Mouse (Mus musculus) right cerebral cortex, adult 2 months (tissue): ENCODE measurements around the gene 9930022D16Rik.

ENCODE experiments used
- DNase-seq, 2 experiments: peaks; one replicate each; pipeline ENCODE4 v3.0.0; 2021 to 2022; ENCODE audit warnings: low spot score in 2 of 2

Gene 9930022D16Rik

DNA sequence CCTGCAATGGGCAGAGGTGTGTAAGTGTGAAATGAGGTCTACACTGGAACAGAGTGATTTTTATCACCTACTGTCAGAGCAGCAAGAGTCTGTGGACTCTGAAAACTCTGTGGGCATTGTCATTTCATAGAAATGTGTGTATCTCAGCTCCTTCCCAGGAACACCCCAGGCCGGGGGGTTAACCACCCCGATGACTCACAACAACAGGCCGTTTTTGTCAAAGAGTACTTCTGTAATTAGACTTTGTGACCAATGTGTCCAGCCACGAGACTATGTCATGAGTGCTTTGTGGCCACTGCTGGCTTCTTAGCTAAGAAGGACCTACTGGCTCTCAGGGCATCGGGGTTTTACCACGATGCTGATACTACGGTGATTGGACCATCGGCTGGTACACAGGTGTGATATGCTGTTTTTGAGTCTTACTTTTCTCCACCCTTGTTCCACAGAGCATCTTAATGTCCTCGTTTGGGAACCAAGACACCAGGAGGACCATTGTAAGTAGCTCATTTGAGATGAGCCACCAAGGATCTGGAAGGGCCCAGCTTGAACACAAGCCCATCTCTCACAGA, 3.8 kb downstream of the 9930022D16Rik start:
- no peak for DNase-seq

DNA sequence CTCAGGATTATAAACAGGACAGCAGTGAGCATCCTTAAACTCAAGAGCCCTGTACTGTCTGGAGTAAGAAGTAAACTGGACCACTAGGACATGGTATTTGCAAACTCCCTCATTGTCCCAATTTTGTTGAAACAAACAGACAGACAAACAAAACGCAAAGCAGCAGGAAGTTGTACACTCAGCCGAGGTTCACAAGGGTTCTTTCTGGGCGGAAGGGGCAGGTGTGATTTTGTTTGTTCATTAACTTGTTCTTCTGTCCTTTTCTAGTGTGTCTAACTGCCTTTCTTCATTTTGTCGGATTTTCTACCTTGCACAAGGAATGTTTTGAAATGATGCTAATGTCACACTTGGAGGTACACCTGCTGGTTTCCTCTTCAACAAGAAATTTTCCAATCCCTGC, 5.7 kb downstream of the 9930022D16Rik start:
- no peak for DNase-seq

DNA sequence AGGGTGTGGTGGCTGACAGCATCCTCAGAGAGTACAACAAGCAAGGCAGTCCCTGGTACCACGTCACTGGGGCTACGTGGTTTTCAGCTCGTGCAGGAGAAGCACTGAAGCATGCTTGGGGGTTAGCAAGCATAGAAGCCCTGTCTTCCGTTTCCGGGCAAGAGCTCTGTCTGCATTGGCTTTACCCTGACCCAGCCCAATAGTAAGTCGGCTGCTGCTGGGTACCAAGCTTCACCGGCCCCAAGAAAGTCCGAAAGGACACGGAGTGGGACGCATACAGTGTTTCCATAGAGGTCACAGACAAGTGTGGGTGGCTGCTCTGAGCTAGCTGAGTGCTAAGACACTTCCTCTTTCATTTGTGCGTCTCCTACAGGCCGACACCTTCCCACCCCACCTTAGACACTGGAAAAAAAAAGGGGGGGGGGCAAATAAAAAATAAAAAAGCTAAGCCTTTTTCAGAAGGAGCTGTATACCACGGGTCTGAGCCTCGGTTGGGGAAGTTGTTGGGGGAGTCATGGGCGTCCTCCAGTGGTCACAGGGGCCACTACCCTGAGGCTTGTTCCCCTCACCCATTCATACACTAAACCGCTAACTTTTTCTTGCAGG, 6.3 kb downstream of the 9930022D16Rik start:
- no peak for DNase-seq

DNA sequence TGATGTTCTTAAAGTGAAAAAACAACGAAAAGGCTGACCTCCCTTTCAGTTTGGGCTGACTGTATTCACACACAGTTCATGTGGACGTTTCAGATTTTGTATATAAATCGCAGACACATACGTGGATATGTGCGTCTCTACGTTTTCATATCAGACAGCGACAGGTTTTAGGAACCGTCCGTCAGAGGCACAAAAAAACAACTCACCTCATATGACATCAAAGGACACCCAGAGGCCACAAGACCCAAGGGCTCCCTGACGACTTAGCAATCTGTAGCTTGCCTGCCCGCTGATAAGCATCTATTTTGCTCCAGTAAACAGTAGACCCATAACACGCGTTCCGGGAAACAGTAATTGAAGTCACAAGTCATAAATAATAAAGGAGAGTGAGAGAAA, 6.8 kb downstream of the 9930022D16Rik start:
- DNase-seq, result no peak

DNA sequence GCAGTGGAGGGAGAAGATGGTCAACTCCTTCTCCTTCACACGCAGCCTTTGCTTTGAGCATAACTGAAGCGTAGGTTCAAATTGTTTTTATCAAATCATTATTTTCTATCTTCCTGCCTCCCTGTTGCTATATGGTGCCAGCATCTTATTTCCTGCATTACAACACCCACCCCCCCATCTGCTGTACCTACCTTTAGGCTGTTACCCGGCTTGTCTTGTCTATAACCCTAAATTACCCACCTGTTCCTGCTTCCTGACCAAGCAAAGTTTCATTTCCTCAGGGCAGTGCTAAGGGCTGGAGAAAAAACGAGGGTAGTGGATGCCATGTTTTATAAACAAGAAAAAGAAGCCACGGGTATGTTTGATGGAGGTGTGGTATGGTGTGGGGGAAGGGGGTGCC, 7.5 kb downstream of the 9930022D16Rik start:
- DNase-seq, result no peak

DNA sequence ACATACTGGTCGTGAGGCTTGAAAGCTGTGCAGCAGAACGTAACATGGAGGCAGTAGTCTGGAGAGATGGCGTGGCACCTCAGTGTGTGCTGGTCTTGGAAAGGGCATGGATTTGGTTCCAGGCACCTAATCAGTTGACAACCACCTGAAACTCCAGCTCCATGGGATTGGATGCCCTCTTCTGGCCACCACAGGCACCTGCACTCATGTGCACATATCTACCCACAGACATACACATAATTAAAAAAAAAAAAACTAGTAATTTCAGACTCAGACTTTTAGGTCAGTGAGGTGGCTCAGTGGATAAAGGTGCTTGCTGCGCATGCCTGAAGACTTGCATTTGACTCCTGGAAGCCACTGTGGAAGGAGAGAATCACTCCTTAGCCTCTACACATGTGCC, 8.5 kb downstream of the 9930022D16Rik start:
- no peak for DNase-seq

DNA sequence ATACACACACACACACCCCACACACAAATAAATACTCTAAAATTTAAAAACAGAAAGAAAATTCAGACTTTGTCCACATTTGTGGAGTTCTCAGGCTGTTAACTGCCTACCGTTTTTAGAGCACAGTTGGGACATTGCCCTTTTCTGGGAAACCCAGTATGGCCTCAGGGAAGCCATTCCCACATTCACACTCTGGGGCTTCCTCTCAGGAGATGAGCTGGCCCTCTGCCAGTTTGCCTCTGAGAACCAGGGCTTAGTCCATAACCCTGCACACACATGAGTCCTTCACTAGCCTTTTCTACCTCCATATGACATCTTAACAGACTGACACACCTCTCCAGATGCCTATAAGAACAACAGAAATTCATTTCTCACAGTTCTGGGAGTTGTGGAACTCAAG, 9.6 kb downstream of the 9930022D16Rik start:
- no peak for DNase-seq

DNA sequence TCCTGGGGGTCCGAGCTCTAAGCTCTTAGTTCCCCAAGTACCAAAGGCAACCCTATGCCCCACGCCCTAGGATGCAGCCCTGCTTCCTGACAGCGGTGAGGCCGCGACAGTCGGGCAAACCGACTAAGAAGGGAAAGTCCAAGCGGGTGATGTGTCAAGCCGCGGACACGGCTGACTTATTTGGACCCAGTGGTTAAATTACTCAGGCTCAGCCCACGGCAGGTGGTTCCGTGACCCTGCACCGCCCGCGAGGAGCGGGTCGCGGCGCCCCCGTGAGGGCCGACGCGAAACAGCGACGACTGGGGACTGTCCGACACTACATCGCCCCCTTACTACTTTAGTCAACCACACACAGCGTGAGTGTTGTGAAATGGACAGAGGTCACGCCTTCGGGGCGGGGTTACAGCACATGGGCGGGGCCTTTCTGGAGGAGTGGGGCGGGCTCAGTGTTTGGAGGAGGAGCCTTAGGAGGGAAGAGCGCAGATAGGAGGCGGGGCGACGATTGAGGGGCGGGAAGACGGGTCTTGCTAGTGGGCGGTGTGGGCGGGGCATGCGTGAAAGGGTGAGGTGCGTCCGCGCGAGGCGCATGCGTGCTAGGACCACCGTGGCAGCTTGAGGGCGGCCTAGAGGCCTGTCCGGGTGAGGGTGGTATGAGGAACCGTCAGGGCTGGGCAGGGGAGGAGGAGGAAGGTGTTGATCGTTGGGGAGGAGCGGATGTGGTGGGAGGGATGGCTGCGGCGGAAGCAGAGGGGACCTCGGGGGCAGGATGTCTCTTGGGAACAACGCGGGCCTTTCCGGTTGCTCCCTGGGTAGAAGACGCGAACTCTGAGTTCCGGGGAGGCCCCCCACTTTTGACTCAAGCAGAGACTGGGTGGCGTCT, 11.9 kb downstream of the 9930022D16Rik start, which contains the start of gene Amz2:
TSS of gene Amz2 (plus strand) at position 555 of the 880 bp plus-strand sequence.
- peak; percentile 95 to 96 for DNase-seq

DNA sequence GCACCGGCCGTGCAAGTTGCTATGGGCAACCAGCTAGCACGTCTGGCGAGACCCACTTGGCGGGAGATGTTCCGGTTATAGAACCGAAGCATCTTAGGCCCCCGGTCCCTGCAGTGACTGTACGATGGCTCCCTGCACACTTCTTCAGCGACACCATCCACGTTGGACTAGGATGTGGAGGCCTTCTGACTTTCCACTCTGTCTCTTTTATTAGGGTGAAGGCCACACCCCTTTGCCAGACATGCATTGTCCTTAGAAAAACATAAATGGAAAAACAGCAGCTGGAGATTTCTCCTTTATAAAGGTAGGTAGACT, 12.5 kb downstream of the 9930022D16Rik start:
- DNase-seq, result no peak

DNA sequence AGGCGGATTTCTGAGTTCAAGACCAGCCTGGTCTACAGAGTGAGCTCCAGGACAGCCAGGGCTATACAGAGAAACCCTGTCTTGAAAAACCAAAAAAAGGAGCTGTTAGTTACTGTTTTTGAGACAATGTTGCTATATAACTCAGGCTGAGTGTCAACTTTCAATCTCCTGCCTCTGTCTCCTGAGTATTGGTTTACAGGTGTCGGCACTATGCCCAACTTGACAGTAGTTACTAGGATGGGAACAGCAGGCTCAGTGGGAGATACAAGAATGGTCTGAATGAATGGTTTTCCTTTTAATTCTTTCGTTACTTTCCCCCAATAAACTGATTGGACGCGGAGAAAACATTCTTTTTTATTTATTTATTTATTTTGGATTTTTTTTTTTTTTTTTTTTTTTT, 13.6 kb downstream of the 9930022D16Rik start:
- DNase-seq, result no peak

DNA sequence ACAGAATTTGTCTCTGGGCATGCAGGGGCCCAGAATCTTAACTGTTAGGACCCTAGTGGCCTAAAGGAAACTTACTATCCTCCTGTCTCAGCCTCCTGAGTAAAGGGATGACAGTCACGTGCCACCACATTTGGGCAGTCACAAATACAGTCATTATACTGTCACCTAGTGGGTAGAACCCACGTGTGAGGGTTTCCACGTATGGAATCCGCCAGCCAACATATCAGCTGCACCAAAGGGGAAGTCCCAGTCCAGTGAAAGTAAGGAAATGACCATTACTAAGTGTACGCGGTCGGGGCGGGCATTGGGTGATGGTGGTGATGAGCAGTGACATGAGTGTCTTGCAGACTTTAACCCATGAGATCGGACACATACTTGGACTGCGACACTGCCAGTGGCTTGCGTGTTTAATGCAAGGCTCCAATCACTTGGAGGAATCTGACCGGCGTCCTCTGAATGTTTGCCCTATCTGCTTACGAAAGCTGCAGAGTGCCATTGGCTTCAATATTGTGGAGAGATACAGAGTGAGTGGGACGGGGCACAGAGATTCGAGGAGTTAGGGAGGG, 20.6 kb downstream of the 9930022D16Rik start:
- no peak for DNase-seq

DNA sequence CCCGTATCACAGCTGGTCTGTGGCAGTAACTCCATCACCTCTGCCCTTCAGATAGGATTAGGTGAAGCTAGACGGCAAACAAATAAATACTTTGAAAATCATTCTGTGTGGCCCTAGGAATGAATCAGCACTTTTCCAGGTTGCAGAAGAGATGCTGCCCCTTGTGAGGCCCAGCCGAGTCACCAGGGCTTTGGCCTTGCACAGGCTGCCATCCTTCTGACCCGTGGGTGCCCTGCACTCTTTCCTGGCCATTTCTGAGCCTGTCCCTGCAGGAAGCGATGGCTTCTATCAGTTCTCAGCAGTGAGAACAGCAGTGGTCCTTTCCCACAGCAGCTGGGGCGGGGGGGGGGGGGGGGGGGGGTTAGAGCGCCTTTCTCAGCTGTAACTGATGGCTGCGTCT, 23.2 kb downstream of the 9930022D16Rik start:
- DNase-seq, result no peak

DNA sequence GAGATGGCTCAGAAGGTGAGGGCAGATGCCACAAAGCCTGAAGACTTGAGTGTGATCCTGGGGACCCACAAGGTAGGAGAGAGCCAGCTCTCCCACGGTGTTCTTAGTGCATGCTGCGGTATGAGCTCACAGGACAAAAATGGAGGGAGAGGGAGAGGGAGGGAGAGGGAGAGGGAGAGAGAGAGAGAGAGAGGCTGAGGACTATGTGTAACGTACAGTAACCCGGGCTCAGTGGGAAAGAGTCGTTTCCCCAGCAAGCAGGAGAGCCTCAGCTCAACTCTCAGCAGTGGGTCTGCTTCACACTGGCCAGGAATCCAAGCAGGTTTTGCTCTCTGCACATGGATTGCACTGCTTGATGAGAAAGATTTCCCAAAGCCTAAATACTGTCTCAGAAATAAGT, 25.5 kb downstream of the 9930022D16Rik start:
- DNase-seq, result no peak

DNA sequence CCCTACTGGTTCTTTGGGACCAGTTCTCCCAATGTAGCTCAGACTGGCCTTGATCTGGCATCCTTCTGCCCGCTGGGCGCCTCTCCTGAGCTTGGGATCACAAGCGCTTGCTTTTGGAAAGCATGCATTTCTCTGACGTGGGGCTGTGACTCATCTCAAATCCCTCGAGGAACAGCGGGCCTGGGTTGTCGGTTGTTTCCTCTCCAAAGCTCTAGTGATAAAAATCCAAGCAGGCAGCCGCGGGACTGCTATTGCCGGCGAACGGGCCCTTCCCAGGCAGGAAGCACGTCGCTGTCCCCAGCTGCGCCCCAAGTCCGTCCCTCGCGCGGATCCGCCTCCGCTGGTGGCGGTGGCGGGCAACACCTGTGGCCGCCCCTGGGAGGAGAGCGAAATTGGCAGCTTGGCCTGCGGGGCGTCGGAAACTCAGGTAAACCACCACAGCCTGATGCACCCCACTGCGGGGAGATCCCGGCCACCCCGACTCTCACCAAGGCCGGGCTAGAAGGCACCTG, 26.2 kb downstream of the 9930022D16Rik start:
- DNase-seq, result peak; percentile 54 to 67

DNA sequence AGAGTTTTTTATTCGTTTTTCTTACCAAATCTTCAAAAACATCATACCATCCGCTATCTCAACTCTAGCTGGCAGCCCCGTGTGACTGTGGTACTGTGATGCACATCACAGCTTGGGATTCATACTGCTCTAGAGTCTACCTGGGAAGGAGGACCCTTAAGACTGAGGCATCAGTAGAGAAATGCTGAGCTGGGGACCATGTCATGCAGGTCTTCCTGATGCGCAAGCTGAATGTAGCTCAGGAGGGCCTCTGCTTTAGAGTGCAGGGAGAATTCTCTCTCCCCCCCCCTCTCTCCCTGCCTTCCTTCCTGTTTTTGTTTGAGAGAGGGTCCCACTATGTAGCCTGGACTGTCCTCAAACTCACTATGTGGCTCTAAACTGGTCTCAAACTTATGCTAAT, 26.9 kb downstream of the 9930022D16Rik start:
- no peak for DNase-seq

DNA sequence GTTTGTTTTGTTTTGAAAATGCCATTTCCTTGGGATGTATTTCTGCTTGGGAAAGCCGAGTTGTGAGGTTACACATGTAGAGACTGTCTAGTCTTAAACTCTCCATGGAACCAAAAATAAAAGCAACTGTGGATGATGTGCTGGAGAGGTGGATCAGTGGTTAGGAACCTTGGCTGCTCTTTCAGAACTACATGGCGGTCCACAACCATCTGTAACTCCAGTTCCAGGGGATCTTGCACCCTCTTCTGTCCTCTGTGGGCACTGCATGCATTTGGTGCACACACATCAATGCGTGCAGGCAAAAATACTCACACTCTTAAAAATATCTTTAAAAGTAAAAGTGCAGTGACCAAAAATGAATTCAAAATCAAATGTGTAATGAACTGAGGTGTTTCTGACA, 27.4 kb downstream of the 9930022D16Rik start:
- DNase-seq, result no peak

DNA sequence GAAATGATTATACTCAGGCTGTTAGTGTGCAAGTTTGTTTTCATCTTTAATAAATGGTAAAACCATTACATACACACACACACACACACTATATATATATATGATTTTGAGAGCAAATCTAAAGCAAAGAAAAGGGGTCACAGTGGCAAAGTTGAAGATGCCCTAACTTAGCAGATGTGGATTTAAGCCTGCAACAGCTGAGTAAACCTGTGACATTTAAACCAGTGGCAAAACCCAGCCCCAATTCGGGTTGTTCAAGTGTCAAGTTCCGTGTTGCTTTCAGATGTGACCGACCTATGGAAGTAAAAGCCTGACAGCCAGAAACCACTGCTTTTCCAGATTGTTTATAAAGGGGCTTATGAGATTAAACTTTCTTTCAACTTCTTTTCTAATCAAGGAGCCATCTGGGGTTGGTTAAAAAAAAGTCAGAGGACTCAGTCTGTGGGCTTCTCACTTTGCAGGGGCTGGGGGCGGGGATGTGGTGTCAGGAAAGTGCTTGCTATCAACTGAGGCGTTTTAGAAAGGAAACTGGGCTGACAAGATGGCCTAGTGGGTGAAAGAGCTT, 28.5 kb downstream of the 9930022D16Rik start:
- DNase-seq, result no peak

DNA sequence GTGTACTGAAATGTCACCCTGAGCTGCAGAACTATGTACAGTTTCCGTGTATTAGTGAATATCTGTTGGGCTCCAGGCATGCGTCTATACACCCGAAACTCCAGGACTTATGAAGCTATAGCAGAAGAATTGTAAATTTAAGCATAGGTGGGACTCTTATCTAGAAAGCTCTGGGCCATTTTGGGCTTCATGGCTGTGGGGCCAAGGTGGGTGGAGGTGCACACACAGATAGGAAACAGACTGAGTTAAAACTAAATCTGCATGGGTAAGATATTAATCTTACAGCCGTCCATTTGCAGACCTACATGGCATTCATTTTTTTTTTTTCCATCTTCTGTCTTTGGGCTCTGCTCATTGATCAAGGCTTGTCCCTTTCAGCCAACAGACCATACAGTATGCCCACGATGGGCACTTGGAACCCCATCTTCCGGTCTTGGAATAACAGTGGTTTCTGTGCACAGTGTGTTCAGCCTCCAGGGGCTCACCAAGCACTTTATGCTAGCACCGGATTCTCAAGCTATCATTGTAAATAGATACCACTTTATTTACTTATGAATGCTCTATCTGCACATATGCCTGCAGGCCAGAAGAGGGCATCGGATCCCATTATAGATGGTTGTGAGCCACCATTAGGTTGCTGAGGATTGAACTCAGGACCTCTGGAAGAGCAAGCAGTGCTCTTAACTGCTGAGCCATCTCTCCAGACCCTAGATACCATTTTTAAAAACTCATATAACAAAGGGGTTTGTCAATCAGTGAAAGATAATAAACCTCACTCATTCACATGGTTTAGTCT, 29.9 kb downstream of the 9930022D16Rik start:
- DNase-seq, result no peak

DNA sequence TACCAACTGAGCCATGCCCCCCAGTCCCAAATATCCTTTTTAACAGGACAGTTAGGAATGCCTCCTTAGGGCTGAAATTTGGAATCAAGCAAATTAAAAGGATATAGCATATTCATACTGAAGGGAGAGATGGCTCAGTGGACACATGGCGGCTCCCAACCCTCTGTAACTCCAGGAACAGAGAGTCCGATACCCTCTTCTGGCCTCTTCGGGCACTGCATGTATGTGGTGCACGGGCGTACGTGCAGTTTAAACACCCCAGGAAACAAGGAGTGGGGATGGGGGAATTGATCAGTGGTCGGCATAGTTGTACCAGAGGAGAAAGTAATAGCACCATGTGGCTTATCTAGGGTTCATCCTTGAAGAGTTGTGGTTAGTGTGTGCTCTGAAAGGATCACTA, 30.9 kb downstream of the 9930022D16Rik start:
- no peak for DNase-seq

DNA sequence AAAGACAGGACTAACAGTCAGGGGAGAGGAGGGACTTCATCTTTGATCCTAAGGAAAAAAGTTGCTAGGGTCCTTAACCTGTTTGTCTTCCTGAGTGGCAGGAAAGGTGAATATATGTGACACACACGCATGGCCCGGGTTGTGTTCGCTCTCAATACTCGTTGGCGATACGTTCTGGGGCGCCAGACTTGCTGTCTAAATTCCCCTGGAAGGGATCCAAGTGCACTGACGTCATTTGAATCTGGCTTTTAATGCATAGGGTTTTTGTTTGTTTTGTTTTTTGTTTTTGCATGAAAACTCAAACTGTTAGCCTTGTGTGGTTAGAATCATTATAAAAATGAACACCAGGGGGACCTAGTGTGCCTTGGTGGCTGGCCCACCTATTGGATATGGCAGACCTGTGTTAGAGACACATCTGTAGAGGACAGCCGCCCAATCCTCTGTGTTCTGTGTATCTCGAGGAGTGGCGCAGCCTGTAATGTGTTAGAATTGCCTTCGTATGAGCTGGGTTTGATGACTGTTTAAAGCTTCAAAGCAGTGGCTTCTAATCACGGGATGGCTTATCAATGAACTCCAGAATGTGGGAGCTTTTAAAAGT, 31.8 kb downstream of the 9930022D16Rik start:
- peak; percentile 15 to 43 for DNase-seq

DNA sequence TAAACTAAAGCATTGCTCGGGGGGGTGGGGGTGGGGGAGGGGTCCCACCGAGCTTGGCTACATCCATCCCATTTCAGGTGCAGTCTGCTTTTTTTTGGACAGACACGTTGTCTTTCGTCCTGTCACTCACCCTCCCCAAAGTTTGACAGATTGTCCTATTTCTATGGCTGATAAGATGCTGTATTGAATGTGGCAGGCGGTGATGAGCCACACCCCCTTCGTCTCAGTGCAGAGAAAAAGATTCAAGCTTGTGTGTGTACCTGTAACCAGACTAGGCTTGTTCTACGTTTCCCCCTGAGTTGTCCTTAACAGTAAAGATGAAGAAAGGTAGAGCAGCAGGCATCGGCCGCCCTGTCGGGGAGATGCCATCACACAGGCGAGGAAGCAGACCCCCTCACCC, 37.5 kb downstream of the 9930022D16Rik start:
- no peak for DNase-seq
